29 mouse cellular contexts compared by ENCODE assay signal in the genomic region with DNA sequence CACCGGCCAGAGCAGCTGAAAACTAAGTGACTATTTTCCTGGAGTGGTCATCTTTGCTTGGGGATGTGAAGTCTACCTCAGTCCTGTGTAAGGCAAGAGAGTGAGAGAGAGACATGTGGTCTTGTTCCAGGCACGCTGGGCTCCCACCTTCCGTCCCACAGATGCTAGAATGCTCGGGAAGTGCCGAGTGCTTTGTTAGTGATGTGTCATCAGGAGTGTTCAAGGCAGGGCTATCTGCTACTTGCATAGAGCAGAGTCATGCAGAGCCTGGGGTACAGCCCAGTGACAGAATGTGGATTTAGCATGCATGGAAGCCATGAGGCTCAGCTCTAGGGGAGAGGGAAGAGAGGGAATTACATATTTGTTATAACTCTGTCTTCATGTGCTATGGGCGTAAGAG. TPM values are rescaled to one million over a fixed set of nuclear protein-coding genes. Genes with fewer than 3 reads are reported as not detected.
DNase-seq lines count a peak whose midpoint lies in the region; ATAC-seq and TF ChIP-seq lines count a peak whose summit lies in the region.
"Had no signal": no experiment of that assay in that cellular context is flagged by ENCODE, and none has a peak within 500 bp of the region (broad histone marks: within the 10 kb centered on the region; RNA-seq: fewer than 3 reads in every experiment).

No protein-coding gene starts in this region.

- H3K4me3 ChIP-seq in midbrain, postnatal 0 days (ENCODE audit: low read depth, low read length): no peak overlapping the region
- H3K4me3 ChIP-seq in midbrain, embryonic 14.5 days (replicated peaks; ENCODE audit: low read depth, low read length): no peak overlapping the region
- H3K4me3 ChIP-seq in embryonic facial prominence, embryonic 10.5 days: no peak overlapping the region
- H3K4me3 ChIP-seq: embryonic facial prominence, embryonic 13.5 days; heart, embryonic 12.5 days; limb, embryonic 13.5 days; liver, embryonic 13.5 days; midbrain, embryonic 12.5 days had no signal

- peaks cover 68% of the 10 kb centered on the region for H3K36me3 ChIP-seq in midbrain, postnatal 0 days (ENCODE audit: insufficient read depth, low read length)
- H3K36me3 ChIP-seq in midbrain, embryonic 14.5 days (ENCODE audit: control insufficient read depth, insufficient read depth, low read length): peaks cover 69% of the 10 kb centered on the region
- peaks cover 95% of the 10 kb centered on the region for H3K36me3 ChIP-seq in embryonic facial prominence, embryonic 10.5 days (replicated peaks)

- no peak overlapping the region for H3K27ac ChIP-seq in midbrain, postnatal 0 days (ENCODE audit: low read depth, low read length)
- no peak overlapping the region for H3K27ac ChIP-seq in midbrain, embryonic 14.5 days (replicated peaks; ENCODE audit: low read depth, low read length)
- peak overlapping the region; percentile 10; the same call in 1 of the 2 replicates for H3K27ac ChIP-seq in embryonic facial prominence, embryonic 10.5 days (replicated peaks)
- H3K27ac ChIP-seq: embryonic facial prominence, embryonic 13.5 days; limb, embryonic 13.5 days; liver, embryonic 13.5 days; midbrain, embryonic 12.5 days had no signal

- H3K9me3 ChIP-seq in midbrain, postnatal 0 days (ENCODE audit: low read length): no peaks in the 10 kb centered on the region
- H3K9me3 ChIP-seq in midbrain, embryonic 14.5 days (ENCODE audit: control insufficient read depth, low read length): no peaks in the 10 kb centered on the region
- H3K9me3 ChIP-seq in embryonic facial prominence, embryonic 10.5 days: no peaks in the 10 kb centered on the region
- H3K9me3 ChIP-seq: embryonic facial prominence, embryonic 13.5 days; heart, embryonic 12.5 days; limb, embryonic 13.5 days; liver, embryonic 13.5 days; midbrain, embryonic 12.5 days had no signal

- peak; percentile 2 for DNase-seq in cerebellum, adult 11-12 months
- DNase-seq in cerebellum, adult 9-11 months: no peak
- DNase-seq in midbrain, postnatal 0 days (ENCODE audit: low spot score): no peak
- no peak for DNase-seq in midbrain, embryonic 14.5 days
- no peak for DNase-seq in embryonic facial prominence, embryonic 10.5 days (ENCODE audit: low spot score)
- DNase-seq in gastrocnemius, postnatal 10 days: no peak
- no peak for DNase-seq in urinary bladder, adult 18-20 months (ENCODE audit: low spot score in 2 of 2)
- DNase-seq: adrenal gland, postnatal 10 days; cerebellum, adult 18-20 months; cerebellum, postnatal 25 days; gastrocnemius, postnatal 14 days; heart, postnatal 14 days; kidney, postnatal 36 days; liver, embryonic 13.5 days; lung, embryonic 14.5 days; lung, postnatal 36 days; right cerebral cortex, postnatal 14 days; thymus, postnatal 36 days had no signal

- TF ChIP-seq CTCF in midbrain, postnatal 0 days (IDR thresholded peaks at IDR 0.05): no peak

- no peaks in the 10 kb centered on the region for H3K4me1 ChIP-seq in midbrain, postnatal 0 days (ENCODE audit: insufficient read depth, low read length)
- no peaks in the 10 kb centered on the region for H3K4me1 ChIP-seq in midbrain, embryonic 14.5 days (ENCODE audit: control insufficient read depth, insufficient read depth, low read length)
- peaks cover 20% of the 10 kb centered on the region for H3K4me1 ChIP-seq in embryonic facial prominence, embryonic 10.5 days
- H3K4me1 ChIP-seq: embryonic facial prominence, embryonic 13.5 days; limb, embryonic 13.5 days had no signal

- no peak for ATAC-seq in midbrain, postnatal 0 days (ENCODE audit: low FRiP score)
- ATAC-seq in midbrain, embryonic 14.5 days (ENCODE audit: low FRiP score, low TSS enrichment): no peak
- ATAC-seq: activated CD4-positive, CD25-positive, alpha-beta regulatory T cell, adult 4 months; forebrain, embryonic 14.5 days; intestine, postnatal 0 days had no signal

- H3K4me2 ChIP-seq in midbrain, postnatal 0 days (ENCODE audit: low read depth, low read length, poor library complexity, severe bottlenecking): no peak overlapping the region
- no peak overlapping the region for H3K4me2 ChIP-seq in midbrain, embryonic 14.5 days (ENCODE audit: low read length)
- H3K4me2 ChIP-seq: embryonic facial prominence, embryonic 13.5 days; heart, embryonic 12.5 days; limb, embryonic 13.5 days; liver, embryonic 13.5 days; lung, embryonic 14.5 days; midbrain, embryonic 12.5 days had no signal

- H3K27me3 ChIP-seq in midbrain, postnatal 0 days (ENCODE audit: insufficient read depth, low read length): no peaks in the 10 kb centered on the region
- H3K27me3 ChIP-seq in midbrain, embryonic 14.5 days (ENCODE audit: control insufficient read depth, insufficient read depth, low read length): no peaks in the 10 kb centered on the region
- H3K27me3 ChIP-seq in embryonic facial prominence, embryonic 10.5 days (replicated peaks; ENCODE audit: low read depth, poor library complexity, severe bottlenecking): no peaks in the 10 kb centered on the region
- H3K27me3 ChIP-seq: embryonic facial prominence, embryonic 13.5 days; heart, embryonic 12.5 days; limb, embryonic 13.5 days; liver, embryonic 13.5 days; midbrain, embryonic 12.5 days had no signal

- 92% methylated on average over 6 of the region's 6 CpGs for WGBS in midbrain, postnatal 0 days
- 89% methylated on average over 6 of the region's 6 CpGs for WGBS in midbrain, embryonic 14.5 days
- WGBS in embryonic facial prominence, embryonic 10.5 days: 91% methylated on average over 6 of the region's 6 CpGs

- H3K9ac ChIP-seq in midbrain, postnatal 0 days (replicated peaks; ENCODE audit: low read length, poor library complexity, severe bottlenecking): 0 out of 2 replicates have a peak overlapping the region, but pooled peaks have one; percentile 4
- no peak overlapping the region for H3K9ac ChIP-seq in midbrain, embryonic 14.5 days (replicated peaks; ENCODE audit: low read length)
- H3K9ac ChIP-seq: embryonic facial prominence, embryonic 13.5 days; heart, embryonic 12.5 days; limb, embryonic 13.5 days; liver, embryonic 13.5 days; lung, embryonic 14.5 days; midbrain, embryonic 12.5 days had no signal

RNA-seq across cellular contexts. Expression of gene B230217C12Rik, which starts 12.9 kb away (rescaled TPM):
- total RNA-seq in midbrain, postnatal 0 days (2014; rRNA removed): 37.7 and 43.6 TPM in 2 replicates
- polyA plus RNA-seq in midbrain, postnatal 0 days (2015; fragmentation: Nextera tagmentation; extraction: Ambion mirVana): 38.2 and 41.8 TPM in 2 replicates
- 32.4 and 36.5 TPM in 2 replicates for polyA plus RNA-seq in midbrain, embryonic 14.5 days (2014; fragmentation: Nextera tagmentation; extraction: Ambion mirVana)
- 14.0 and 16.0 TPM in 2 replicates for polyA plus RNA-seq in embryonic facial prominence, embryonic 10.5 days (2016; fragmentation: Nextera tagmentation; extraction: Ambion mirVana)
- 1 to 10 TPM in 1 of 2 experiments, under 1 TPM in 1; 0.95 to 1.1 TPM for total RNA-seq in gastrocnemius, postnatal 10 days (2021)

RNA-seq across cellular contexts. Expression of gene Lasp1, which starts 28.9 kb away (rescaled TPM):
- total RNA-seq in midbrain, postnatal 0 days (2014; rRNA removed): 206 and 216 TPM in 2 replicates
- 174 and 179 TPM in 2 replicates for polyA plus RNA-seq in midbrain, postnatal 0 days (2015; fragmentation: Nextera tagmentation; extraction: Ambion mirVana)
- polyA plus RNA-seq in midbrain, embryonic 14.5 days (2014; fragmentation: Nextera tagmentation; extraction: Ambion mirVana): 114 and 138 TPM in 2 replicates
- polyA plus RNA-seq in embryonic facial prominence, embryonic 10.5 days (2016; fragmentation: Nextera tagmentation; extraction: Ambion mirVana): 90.5 and 98.7 TPM in 2 replicates
- 10 to 100 TPM; 46.3 to 68.4 TPM for total RNA-seq in gastrocnemius, postnatal 10 days (2021)

RNA-seq across cellular contexts. Expression of gene Rpl23, which starts 45.4 kb away (rescaled TPM):
- 177 and 224 TPM in 2 replicates for total RNA-seq in midbrain, postnatal 0 days (2014; rRNA removed)
- 308 and 329 TPM in 2 replicates for polyA plus RNA-seq in midbrain, postnatal 0 days (2015; fragmentation: Nextera tagmentation; extraction: Ambion mirVana)
- polyA plus RNA-seq in midbrain, embryonic 14.5 days (2014; fragmentation: Nextera tagmentation; extraction: Ambion mirVana): 363 and 413 TPM in 2 replicates
- polyA plus RNA-seq in embryonic facial prominence, embryonic 10.5 days (2016; fragmentation: Nextera tagmentation; extraction: Ambion mirVana): 481 and 487 TPM in 2 replicates
- total RNA-seq in gastrocnemius, postnatal 10 days (2021): 100 to 1,000 TPM; 793 to 832 TPM

RNA-seq across cellular contexts. Expression of gene 1700001P01Rik, which starts 51.9 kb away (rescaled TPM):
- not detected in 2 replicates for total RNA-seq in midbrain, postnatal 0 days (2014; rRNA removed)
- 0.29 TPM in 1 of 2 replicates, not detected in the other for polyA plus RNA-seq in midbrain, postnatal 0 days (2015; fragmentation: Nextera tagmentation; extraction: Ambion mirVana)
- polyA plus RNA-seq in midbrain, embryonic 14.5 days (2014; fragmentation: Nextera tagmentation; extraction: Ambion mirVana): not detected in 2 replicates
- polyA plus RNA-seq in embryonic facial prominence, embryonic 10.5 days (2016; fragmentation: Nextera tagmentation; extraction: Ambion mirVana): 0.85 and 1.1 TPM in 2 replicates
- total RNA-seq in gastrocnemius, postnatal 10 days (2021): not detected
- total RNA-seq: gastrocnemius, postnatal 14 days; heart, adult 18-20 months had no signal
- polyA plus RNA-seq: heart, embryonic 12.5 days; intestine, postnatal 0 days; kidney, embryonic 14.5 days; lung, embryonic 14.5 days; neural tube, embryonic 11.5 days; spleen, adult 2 months had no signal

RNA-seq across cellular contexts. Expression of gene Fbxo47, which starts 56.3 kb away (rescaled TPM):
- 0.38 and 0.80 TPM in 2 replicates for total RNA-seq in midbrain, postnatal 0 days (2014; rRNA removed)
- 0.33 and 0.88 TPM in 2 replicates for polyA plus RNA-seq in midbrain, postnatal 0 days (2015; fragmentation: Nextera tagmentation; extraction: Ambion mirVana)
- 0.62 and 0.67 TPM in 2 replicates for polyA plus RNA-seq in midbrain, embryonic 14.5 days (2014; fragmentation: Nextera tagmentation; extraction: Ambion mirVana)
- polyA plus RNA-seq in embryonic facial prominence, embryonic 10.5 days (2016; fragmentation: Nextera tagmentation; extraction: Ambion mirVana): 0.42 and 0.67 TPM in 2 replicates
- total RNA-seq in gastrocnemius, postnatal 10 days (2021): under 1 TPM; 0.31 to 0.56 TPM
